Mouse (Mus musculus): ENCODE measurements around the gene Dek. TPM values are rescaled to one million over a fixed set of nuclear protein-coding genes. Genes with fewer than 3 reads are reported as not detected.

The Dek gene
- total and polyA plus RNA-seq, 3 experiments: 97.9 to 5,191 (median 207) TPM

- TF ChIP-seq CHD1 (IDR thresholded peaks at IDR 0.05; ENCODE audit: low read depth, low read length): no peak
- no peak for TF ChIP-seq ZC3H11A (IDR thresholded peaks at IDR 0.05; ENCODE audit: low read depth, low read length)
- TF ChIP-seq MAZ (IDR thresholded peaks at IDR 0.05; ENCODE audit: low read depth, low read length): no peak
- no peak for TF ChIP-seq EP300 (IDR thresholded peaks at IDR 0.05; ENCODE audit: low read depth in 1 of 2, low read length in 2 of 2)
- no peak for TF ChIP-seq RCOR1 (IDR thresholded peaks at IDR 0.05; ENCODE audit: low read depth, low read length)
- no peak for TF ChIP-seq GATA1 (IDR thresholded peaks at IDR 0.05; ENCODE audit: low read depth, low read length)
- TF ChIP-seq BHLHE40 (IDR thresholded peaks at IDR 0.05; ENCODE audit: borderline replicate concordance, low read depth, low read length): no peak
- no peak for TF ChIP-seq POLR2AphosphoS2 (IDR thresholded peaks at IDR 0.05; ENCODE audit: low read length)
- TF ChIP-seq TCF12 (IDR thresholded peaks at IDR 0.05; ENCODE audit: low read depth, low read length): no peak
- TF ChIP-seq TBP (IDR thresholded peaks at IDR 0.05; ENCODE audit: low read depth, low read length): no peak
- no peak for TF ChIP-seq CTCF (IDR thresholded peaks at IDR 0.05 in 2 of 3, conservative IDR thresholded peaks at IDR 0.05 in 1 of 3; ENCODE audit: control insufficient read depth in 1 of 3, insufficient read depth in 1 of 3, low read depth in 2 of 3, low read length in 3 of 3, poor library complexity in 1 of 3, severe bottlenecking in 1 of 3)
- TF ChIP-seq POLR2AphosphoS5 (IDR thresholded peaks at IDR 0.05; ENCODE audit: borderline replicate concordance, low read depth, low read length): no peak
- Histone ChIP-seq H3K4me1 (ENCODE audit: control insufficient read depth in 1 of 2, insufficient read depth in 2 of 2, low read length in 2 of 2) (no peaks in the 10 kb centered on the region; a peak in 1 of 4 replicates), H3K9ac (ENCODE audit: control insufficient read depth, low read depth, low read length, poor library complexity, severe bottlenecking) (no peak within 1 kb of the TSS), H3K79me2 (ENCODE audit: control insufficient read depth, insufficient read depth, low read length, poor library complexity) (no peaks in the 10 kb centered on the region), H3K27ac (ENCODE audit: control insufficient read depth, low read depth, low read length) (no peak within 1 kb of the TSS), H3K9me3 (replicated peaks; ENCODE audit: insufficient read depth, low read length) (no peaks in the 10 kb centered on the region), H3K27me3 (ENCODE audit: control insufficient read depth in 1 of 2, insufficient read depth in 2 of 2, low read length in 2 of 2) (no peaks in the 10 kb centered on the region), H3K36me3 (ENCODE audit: control insufficient read depth in 1 of 2, insufficient read depth in 2 of 2, low read length in 2 of 2) (no peaks in the 10 kb centered on the region), H3K4me3 (ENCODE audit: control insufficient read depth in 1 of 2, insufficient read depth in 1 of 2, low read depth in 2 of 2, low read length in 2 of 2) (no peak within 1 kb of the TSS)
- DNase-seq (ENCODE audit: low read depth, low spot score): no peak
Measured at GRCm38 (mm10) chr13:47122537-47123430, 16.8 kb upstream of the Dek start, which contains the start of gene Rnf144b. Gene Rnf144b, plus strand, starts transcription at chr13:47122656.

- no peak overlapping the region for H3K4me3 ChIP-seq (ENCODE audit: control insufficient read depth in 1 of 2, insufficient read depth in 1 of 2, low read depth in 2 of 2, low read length in 2 of 2)
- no peak overlapping the region for H3K27ac ChIP-seq (ENCODE audit: control insufficient read depth, low read depth, low read length)
- H3K36me3 ChIP-seq (ENCODE audit: control insufficient read depth in 1 of 2, insufficient read depth in 2 of 2, low read length in 2 of 2): peaks cover 0 to 6% of the 10 kb centered on the region in 2 experiments; a peak in 2 of 4 replicates
- no peaks in the 10 kb centered on the region for H3K79me2 ChIP-seq (ENCODE audit: control insufficient read depth, insufficient read depth, low read length, poor library complexity)
- H3K27me3 ChIP-seq (ENCODE audit: control insufficient read depth in 1 of 2, insufficient read depth in 2 of 2, low read length in 2 of 2): no peaks in the 10 kb centered on the region
- H3K4me1 ChIP-seq (ENCODE audit: control insufficient read depth in 1 of 2, insufficient read depth in 2 of 2, low read length in 2 of 2): peaks cover 6 to 7% of the 10 kb centered on the region in 2 experiments; a peak in 3 of 4 replicates
- H3K9me3 ChIP-seq (replicated peaks; ENCODE audit: insufficient read depth, low read length): no peaks in the 10 kb centered on the region
- TF ChIP-seq POLR2AphosphoS5 (IDR thresholded peaks at IDR 0.05; ENCODE audit: borderline replicate concordance, low read depth, low read length) (no peak), GABPA (IDR thresholded peaks at IDR 0.05; ENCODE audit: low read depth, low read length) (no peak), EP300 (IDR thresholded peaks at IDR 0.05; ENCODE audit: low read depth in 1 of 2, low read length in 2 of 2) (no peak), MYC (IDR thresholded peaks at IDR 0.05; ENCODE audit: low read depth, low read length) (no peak), E2F4 (IDR thresholded peaks at IDR 0.05; ENCODE audit: borderline replicate concordance, low read depth, low read length) (no peak), MYB (IDR thresholded peaks at IDR 0.05; ENCODE audit: low read depth, low read length) (no peak), TBP (IDR thresholded peaks at IDR 0.05; ENCODE audit: low read depth, low read length) (no peak), MAFK (IDR thresholded peaks at IDR 0.05; ENCODE audit: borderline replicate concordance, low read depth, low read length) (no peak), JUND (IDR thresholded peaks at IDR 0.05; ENCODE audit: low read depth, low read length) (no peak), CTCF (IDR thresholded peaks at IDR 0.05 in 2 of 3, conservative IDR thresholded peaks at IDR 0.05 in 1 of 3; ENCODE audit: control insufficient read depth in 1 of 3, insufficient read depth in 1 of 3, low read depth in 2 of 3, low read length in 3 of 3, poor library complexity in 1 of 3, severe bottlenecking in 1 of 3) (no peak), BHLHE40 (IDR thresholded peaks at IDR 0.05; ENCODE audit: borderline replicate concordance, low read depth, low read length) (no peak), NELFE (IDR thresholded peaks at IDR 0.05; ENCODE audit: low read depth, low read length) (no peak)
- no peak for DNase-seq (ENCODE audit: low read depth, low spot score)
- no peak overlapping the region for H3K9ac ChIP-seq (ENCODE audit: control insufficient read depth, low read depth, low read length, poor library complexity, severe bottlenecking)
Measured at GRCm38 (mm10) chr13:47121333-47121889, 15.4 kb upstream of the Dek start.

Measured in MEL (cell line).